Mouse (Mus musculus): ENCODE data around the gene Leng1.
"Not testable (repeated sequence)": the region's sequence is repeated elsewhere in the genome, so short reads cannot be mapped to it uniquely, and the experiment has no call there.

Gene Leng1

DNA sequence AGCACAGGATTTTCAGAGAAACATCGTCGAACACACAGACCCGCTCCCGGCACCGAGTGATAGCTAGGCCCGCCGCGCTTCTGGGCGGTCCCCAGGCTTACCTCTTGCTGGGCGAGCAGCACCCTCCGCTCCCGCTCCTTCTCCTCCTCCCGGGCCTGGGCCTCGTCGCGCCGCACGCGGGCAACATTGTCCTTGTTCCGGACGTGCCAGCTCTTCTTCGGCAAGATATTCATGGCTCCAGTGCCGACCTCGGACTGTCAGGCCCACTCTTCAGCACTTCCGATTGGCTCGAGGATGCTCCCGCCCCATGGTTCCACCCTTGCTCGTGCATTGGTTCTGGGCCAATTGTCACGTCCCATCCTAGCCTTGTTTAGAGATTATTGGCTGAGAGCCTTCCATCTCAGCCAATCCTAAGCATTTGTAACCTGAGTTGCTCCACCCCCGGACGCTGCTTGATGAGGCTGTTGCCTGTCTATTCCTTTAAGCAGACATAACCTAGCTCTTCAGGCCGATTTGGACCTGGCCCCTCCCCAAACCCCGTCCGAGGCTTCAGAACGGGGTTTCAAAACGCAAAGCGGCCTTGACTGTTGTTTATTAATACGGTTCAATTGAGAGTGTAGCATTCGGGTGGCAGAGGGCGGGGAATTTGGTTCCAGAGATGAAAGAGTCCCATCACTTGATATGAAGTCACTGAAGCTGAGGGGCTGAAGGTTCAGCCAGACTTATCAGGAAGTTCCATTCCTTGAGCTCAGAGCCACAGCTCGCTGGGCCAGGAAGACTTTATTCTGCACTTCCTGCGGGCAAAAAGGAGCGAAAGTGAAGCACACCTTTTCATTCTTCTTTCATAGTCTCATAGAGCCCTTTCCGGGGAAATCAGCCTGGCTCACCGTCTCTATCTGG lies at the start of gene Leng1:
Gene Leng1 (minus strand): TSS at position 626 of the 900 bp plus-strand sequence.
- DNase-seq (ENCODE audit: low spot score in 2 of 2): peak; percentile 92 to 95

DNA sequence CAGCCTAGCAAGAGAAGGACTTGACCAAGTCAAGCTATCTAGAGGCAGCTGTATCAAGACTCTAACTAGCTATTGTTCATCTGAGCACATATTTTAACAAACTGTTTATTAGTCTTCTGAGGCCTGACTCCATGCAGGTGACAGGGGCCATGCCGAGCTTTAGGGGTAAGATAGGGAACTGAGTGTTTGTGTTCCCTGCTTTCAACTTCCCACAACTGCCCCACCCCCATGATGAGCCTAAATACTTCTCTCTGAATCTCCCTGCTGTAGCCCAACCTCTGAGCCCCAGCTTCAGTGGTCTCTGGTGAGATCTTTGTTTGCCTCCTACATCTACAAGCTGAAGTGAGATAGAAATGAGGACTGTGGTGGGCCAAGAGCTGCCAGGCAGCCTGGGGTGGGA lies 49.6 kb upstream of the Leng1 start:
- no peak for DNase-seq (ENCODE audit: low spot score in 2 of 2)

DNA sequence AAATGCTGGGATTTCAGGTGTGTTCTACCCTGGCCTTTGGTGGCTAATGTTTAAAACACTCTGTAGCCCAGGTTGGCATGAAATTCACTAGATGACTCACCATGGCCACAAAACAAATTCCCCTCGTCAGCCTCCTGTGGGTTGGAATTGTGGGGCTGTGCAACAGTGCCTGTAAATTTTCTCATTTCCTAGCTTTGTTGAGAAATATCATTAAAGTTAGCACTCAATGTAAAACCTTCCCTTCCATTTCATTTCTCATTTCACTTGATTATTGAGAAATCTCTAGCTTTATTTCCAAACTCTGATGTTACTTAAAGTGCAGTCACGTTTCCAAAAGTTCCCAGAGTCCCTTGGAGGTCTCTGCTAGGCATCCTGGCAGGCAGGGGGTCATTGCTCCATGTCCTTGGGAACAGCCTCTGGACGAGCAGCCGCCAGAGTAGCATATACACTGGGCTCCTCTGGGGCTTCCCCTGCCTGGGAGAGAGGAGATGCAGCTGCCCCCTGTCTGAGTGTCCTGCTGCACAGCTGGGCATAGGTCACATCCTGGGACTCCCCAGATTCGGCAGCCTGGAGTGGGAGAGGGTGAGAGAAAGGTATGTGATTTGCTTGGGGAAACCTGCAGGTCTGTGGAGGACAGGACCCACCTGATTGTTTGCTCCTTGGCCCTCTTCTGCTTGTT lies 46.8 kb upstream of the Leng1 start:
- DNase-seq (ENCODE audit: low spot score in 2 of 2): no peak

DNA sequence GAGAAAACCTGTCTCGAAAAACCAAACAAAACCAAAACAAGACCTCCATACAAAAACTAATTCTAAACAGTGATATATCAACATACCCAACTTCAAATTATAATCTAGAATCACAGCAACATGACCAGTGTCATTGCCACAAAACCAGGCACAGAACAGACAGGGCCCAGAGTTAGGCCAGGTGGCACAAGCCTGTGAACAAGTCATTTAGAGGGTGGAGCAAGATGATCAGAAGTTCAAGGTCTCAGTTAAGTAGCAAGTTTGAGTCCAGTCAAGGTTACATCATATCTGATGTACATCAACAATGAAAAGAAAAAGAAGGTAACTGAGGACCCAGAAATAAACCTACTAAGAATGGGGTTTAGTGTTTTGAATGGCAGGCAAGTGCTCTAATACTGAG lies 43.4 kb upstream of the Leng1 start:
- no peak for DNase-seq (ENCODE audit: low spot score in 2 of 2)

DNA sequence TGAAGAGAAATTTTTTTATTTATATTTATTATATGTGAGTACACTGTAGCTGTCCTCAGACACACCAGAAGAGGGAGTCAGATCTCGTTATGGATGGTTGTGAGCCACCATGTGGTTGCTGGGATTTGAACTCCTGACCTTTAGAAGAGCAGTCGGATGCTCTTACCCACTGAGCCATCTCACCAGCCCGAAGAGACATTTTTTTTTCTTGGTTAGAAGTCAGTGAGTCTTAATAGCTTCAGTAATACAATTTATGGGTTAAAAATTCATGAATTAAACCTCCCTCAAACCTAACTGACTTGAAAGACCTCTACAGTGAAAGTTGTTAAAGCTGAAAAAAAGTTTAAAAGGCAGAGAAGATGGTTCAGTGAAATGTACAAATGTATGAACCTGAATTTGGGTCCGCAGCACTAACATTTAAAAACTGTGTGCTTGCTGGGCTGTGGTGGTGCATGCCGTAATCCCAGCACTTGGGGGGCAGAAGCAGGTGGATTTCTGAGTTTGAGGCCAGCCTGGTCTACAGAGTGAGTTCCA lies 42.9 kb upstream of the Leng1 start:
- DNase-seq (ENCODE audit: low spot score in 2 of 2): not testable (repeated sequence)

DNA sequence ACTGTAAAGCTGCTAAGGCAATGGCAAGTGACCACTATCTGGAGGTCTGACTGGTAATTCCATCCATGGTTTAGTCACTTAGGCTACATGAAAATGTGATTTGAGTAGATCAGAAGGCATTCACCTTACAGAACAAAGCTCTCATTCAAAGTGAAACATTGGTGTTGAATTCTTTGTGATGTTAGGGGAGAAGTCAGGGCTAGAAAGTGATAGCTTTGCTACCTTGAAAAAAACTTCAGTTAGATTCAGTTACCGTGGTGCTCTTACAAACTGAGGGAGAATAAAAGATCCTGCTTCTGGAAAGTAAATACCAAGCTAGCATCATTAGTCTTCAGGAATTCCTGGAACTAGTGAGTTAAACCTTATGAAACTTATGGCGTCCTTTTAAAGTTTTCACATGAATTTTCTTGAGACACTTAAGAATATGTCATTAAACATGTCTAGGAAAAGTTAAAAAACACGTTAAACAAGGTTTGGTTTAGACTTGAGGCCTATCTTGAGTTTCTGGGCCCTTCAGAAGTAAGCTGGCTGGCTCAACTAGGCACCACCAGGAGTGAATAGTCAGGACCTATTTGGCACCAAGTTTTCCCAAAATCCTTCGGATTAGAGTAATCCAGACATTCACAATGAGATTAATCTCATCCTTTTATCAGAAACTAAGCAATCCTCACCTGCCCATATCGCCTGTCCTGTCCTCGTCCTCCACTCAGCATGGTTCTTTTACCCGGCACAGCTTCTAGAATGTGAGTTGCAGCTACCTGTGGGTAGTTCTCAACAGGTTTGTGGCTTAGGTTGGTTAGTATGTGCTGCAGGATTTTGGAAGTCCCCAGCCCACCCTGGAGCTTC lies 42.2 kb upstream of the Leng1 start:
- DNase-seq (ENCODE audit: low spot score in 2 of 2): no peak

DNA sequence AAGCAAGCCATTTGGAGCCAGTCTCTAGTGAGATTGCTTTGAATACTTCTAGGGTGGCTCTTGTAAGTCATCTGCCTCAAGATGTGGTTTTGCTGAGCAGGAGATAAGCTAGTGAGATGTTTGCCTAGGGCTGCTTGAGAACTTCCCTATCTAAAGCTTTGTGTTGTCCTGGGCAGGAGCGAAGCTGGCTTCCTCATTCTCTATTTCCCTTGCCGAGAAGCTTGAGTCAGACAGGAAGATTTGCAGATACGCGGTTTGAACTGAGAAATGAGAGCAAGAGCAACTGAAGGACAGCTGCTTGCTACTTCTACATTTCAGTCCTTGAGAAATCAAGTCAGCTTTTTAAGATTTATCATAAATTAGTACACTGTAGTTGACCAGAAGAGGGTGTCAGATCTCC lies 41.4 kb upstream of the Leng1 start:
- DNase-seq (ENCODE audit: low spot score in 2 of 2): no peak

DNA sequence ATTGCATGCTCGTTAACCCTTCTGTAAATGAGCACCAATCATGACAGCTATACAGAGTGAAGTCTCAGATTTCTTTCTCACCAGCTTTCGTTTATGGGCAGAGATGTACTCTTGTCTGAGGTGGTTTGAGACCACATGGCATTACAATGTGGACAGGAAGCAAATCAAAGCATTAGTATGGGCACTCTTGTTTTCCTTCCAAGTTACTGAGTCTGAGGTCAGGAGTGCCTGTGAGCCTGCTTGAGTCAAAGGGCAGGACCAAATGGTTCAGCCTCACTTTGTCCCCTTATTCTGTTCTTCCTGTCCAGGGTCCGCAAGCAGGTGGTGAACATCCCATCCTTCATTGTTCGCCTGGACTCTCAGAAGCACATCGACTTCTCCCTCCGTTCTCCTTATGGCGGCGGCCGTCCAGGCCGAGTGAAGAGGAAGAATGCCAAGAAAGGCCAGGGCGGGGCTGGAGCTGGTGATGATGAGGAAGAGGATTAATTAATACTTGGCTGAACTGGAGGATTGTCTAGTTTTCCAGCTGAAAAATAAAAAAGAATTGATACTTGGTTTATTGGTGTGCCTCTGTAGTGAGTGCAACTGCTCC lies 40.8 kb upstream of the Leng1 start:
- DNase-seq (ENCODE audit: low spot score in 2 of 2): no peak

DNA sequence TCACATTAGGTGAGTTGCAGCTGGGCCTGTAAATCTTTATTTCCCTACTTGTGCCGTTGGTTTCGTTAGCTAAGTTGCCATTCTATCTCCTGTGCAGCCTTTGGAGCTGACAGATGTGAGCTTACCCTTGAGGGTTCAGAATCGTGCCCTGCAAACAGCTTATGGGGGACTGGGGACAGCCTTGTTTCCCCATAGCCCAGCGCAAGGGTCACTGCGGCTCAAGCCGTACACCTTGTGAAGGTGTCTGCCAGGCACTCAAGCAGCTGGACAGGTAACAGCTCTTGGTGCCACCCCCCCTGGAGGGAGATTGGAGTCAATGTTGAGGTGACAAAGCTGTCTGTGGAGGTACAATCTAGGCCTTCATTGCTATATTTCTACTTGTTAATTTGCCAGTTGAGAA lies 40.3 kb upstream of the Leng1 start:
- DNase-seq (ENCODE audit: low spot score in 2 of 2): no peak

DNA sequence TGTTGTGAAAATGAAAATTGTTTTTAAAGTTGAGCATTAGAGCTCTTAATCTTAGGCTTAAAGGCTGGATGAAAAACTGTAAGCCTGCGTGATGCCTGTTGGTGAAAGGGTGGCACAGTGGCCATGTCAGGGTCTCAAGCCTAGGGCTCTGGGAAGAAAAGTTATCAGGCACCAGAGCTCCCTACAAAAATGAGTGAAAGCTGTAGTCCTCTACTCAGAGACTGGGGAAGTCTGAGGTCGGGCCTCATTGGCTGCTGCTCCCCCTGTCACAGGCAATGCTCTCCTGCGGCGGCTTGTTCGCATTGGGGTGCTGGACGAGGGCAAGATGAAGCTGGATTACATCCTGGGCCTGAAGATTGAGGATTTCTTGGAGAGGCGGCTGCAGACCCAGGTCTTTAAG lies 39.8 kb upstream of the Leng1 start:
- DNase-seq (ENCODE audit: low spot score in 2 of 2): not testable (repeated sequence)

DNA sequence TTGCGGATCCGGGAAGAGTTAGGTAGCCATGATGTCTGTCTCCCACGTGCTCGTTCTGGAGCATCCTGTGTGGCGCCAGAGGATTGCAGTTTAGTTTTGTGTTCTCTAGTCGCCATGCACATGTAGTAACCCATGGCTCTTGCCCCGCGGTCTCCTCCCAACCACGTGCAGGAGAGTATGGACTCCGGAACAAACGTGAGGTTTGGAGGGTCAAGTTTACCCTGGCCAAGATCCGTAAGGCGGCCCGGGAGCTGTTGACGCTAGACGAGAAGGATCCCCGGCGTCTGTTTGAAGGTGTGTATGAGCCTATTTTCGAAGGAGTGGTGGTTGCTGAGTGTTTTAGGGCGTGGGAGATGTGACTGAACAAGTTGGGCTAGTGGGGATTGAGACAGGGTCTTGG lies 38.8 kb upstream of the Leng1 start:
- no peak for DNase-seq (ENCODE audit: low spot score in 2 of 2)

DNA sequence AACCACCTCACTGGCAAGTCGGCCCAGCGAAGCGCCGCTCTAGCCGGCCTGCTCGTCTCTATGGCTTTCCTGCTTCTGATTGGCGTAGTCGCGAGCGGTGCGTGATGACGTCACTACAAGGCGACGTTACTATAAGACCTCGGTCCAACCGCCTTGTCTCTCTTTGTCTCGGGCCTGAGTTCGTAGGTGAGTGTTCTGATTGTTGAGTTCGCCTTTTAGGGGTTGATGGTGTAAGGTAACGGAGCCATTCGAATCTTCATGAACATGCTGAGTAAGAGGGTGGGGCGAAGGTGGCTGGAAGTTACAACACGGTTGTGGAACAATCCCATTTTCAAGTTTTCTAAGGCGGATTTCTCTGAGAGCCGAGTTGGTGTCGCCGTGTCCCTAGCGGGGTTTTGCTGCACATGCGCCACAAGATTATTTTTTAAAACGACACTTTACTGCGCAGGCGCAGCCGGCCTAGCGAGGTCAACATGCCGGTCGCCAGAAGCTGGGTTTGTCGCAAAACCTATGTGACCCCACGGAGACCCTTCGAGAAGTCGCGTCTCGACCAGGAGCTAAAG lies 38.3 kb upstream of the Leng1 start, which contains the start of gene Rps9:
Gene Rps9 (plus strand): TSS at position 115 of the 563 bp plus-strand sequence.
- peak; percentile 97 for DNase-seq (ENCODE audit: low spot score in 2 of 2)

DNA sequence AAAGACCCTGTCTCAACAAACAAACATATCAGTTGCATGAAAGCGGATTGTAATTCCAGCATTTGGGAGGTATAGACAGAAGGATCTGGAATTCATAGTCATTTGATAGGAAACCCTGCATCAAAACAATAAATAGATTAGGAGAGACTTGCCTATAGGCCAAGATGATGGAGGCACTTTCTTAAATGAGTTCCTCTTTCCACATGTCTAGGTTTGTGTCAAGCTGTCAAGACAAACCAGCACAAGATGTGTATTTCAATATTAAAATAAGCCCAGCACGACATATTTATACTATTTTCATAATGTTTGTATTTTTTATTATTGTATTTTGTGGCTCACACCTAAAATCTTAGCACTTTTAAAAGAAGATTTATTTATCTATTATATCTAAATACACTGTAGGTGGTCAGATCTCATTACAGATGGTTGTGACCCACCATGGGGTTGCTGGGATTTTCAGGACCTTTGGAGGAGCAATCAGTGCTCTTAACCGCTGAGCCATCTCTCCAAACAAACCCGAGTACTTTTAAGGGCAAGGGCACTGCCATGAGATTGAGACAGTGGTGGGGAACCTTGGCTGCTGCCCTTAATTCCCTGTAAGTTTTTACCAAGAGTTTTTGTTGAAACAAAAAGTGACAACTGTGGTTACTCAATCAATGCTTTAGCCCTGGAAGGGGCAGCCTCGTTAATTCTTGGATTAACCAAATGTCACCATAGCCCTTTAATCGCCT lies 37.7 kb upstream of the Leng1 start:
- no peak for DNase-seq (ENCODE audit: low spot score in 2 of 2)

DNA sequence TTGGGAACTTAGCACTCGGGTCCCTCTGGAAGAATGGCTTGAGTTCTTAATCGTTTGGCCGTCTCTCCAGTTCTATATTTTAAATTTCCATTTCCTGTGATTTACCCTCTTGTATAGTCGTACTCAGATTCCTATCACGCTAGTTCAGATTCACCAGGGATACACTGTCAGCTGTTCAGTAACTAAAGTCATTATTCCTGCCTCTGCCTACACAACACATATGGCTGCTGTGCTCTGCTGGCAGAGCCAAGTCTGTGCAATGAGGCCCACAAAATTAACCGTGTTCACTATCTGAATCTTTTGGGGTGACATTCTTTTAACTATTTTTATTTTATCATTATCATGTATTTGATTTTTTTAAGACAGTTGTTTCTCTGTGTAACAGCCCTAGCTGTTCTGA lies 32.8 kb upstream of the Leng1 start:
- no peak for DNase-seq (ENCODE audit: low spot score in 2 of 2)

DNA sequence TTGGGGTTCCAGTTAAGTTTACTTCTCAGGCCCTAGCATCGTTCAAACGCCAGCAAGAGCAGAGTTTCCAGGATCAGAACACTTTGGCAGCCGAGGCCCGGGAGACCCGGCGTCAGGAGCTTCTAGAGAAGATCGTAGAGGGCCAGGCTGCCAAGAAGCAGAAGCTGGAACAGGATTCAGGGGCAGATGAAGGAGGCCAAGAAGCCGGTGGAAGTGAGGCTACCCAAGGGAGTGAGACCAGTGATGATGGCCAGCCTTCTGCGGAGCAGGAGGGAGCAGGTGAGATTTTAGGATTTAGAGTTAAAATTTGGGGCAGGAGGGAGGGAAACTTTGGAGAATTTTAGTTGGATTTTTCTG lies 29.3 kb upstream of the Leng1 start:
- DNase-seq (ENCODE audit: low spot score in 2 of 2): not testable (repeated sequence)

DNA sequence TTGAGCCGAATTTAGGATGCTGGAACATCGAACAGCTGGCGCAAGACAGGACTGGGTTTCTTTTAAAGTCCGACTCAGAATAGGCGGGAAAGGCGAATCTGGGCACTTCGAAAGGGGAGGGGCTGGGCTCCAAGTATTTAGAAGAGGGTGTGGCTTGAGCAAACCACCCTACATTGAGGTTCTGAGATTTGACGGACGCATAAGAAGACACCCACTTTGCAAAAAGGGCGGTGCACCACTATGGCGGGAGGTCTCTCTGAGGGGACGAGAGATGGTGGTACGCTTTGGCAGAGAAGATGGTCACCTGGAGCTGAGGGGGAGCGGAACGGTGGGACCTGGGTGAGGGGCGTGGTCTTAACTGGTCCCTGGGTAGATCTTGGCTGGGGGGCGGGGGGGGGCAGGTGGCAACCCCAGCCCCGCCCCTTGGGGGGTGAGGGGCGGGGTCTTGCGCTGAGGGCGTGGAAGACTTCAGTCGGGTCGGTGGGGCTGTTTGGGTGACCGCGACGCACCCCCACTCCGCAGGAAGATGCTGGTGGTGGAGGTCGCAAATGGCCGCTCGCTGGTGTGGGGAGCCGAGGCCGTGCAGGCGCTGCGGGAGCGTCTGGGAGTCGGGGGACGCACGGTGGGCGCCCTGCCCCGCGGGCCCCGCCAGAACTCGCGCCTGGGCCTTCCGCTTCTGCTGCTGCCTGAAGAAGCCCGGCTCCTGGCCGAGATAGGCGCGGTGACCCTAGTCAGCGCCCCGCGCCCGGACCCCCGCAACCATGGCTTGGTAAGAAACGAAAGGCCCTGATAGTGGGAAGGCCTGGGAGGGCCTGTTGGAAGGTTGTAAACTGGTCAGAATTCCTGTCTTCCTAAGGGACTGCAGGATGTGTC lies 28.7 kb upstream of the Leng1 start:
- peak in 1 of 2 experiments; percentile 47 for DNase-seq (ENCODE audit: low spot score in 2 of 2)

DNA sequence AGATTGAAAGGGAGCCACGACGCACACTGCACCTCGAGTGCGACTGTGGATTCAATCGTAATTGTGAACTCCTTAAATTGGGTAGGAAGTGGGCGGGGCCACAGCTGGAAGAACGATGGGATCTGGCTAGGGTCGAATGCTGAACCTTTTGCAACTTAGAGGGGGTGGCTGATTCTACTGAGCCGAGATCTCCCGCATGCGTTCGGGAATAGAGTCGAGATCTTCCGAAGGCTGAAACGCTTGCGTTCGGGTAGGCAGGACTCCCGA lies 28.1 kb upstream of the Leng1 start:
- DNase-seq (ENCODE audit: low spot score in 2 of 2): no peak

DNA sequence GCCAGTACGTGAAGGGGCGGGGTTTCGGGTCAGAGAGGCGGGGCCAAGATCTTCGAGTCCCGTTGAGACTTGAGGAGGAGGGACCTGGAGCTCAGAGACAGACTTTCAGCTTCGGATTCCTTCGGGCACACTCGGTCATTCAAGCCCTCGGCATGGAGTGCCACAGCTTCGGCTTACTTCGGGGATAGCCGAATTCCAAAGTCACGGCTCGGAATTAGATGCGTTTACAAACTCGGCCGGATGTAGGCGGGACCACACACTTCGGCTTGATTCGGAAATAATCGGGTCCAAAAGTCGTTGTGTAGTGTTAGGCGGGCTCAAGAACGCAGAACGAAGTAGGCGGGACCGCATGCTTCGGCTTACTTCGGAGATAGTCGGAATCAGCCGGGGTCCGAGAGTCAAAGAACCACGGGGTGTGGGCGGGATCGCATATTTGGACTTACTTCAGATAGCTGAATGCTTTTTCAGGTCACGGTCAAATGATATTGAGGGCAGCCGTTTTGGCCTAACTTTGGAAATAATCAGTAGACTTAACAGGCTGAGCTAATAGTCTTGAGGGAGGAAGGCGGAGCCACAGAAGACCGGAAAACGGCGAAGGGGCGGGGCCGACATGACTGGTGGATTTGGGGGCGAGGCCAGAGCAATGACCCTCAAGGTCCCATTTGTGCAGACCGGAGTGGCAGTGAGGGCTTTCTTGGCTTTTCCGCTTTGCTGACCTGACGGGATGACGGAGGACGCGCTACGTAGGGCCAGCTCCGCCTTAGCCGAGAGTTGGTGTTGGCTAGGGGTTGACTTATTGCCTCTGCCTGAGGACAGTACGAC lies 27.6 kb upstream of the Leng1 start, which contains the start of gene Mboat7:
Gene Mboat7 (minus strand): TSS at position 537 of the 822 bp plus-strand sequence.
- DNase-seq (ENCODE audit: low spot score in 2 of 2): peak; percentile 96

Measured in frontal cortex, postnatal 25 days (tissue).